Mouse (Mus musculus) stomach, postnatal 0 days (tissue): ENCODE results near the gene Itga8.

Source experiments
- CTCF ChIP-seq: IDR thresholded peaks from 2 replicates; pipeline ENCODE4 v1.5.1; 2016; ENCODE audit warnings: antibody characterized with exemption, low read depth, mild to moderate bottlenecking, moderate library complexity
- EP300 ChIP-seq: optimal IDR thresholded peaks from 2 replicates; pipeline ENCODE3; 2016; ENCODE audit warnings: antibody characterized with exemption

DNA sequence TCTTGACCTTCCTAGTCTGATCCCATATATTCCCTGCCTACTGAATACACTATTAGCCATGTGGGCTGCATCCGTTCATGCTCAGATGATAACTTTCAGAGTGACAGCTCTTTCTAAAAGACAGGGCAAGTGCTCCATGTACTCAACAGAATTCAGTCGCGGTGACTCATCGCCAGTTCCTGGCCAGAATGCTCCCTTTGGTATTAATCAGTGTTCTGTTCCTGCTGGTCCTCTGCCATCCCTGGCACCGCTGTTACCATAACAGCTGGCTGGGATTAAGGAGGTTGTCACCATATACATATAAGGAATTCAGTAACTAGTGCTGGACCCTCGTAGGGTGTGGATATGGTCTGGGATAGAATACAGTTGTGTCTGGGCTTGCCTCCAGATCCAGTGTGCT, 23.7 kb upstream of the Itga8 start:
- TF ChIP-seq EP300 (no peak), CTCF (no peak)
